Mouse (Mus musculus) cortical plate, adult 2 months (tissue): ENCODE measurements around the gene Ahnak. TPM values are rescaled to one million over a fixed set of nuclear protein-coding genes. Genes with fewer than 3 reads are reported as not detected.
A peak's percentile ranks its signal among the peaks of the same experiment; 100 is the strongest.

Experiments used
- H3K27ac ChIP-seq: fragments of 200-500 bp; 2 replicates; pipeline ENCODE4 v1.5.1; 2012; ENCODE audit warnings: low read length, control low read depth, inconsistent platforms; ENCODE audit not compliant: insufficient read depth
- H3K4me1 ChIP-seq: fragments of 200-500 bp; 2 replicates; pipeline ENCODE4 v1.6.1; 2011; ENCODE audit warnings: low read length; ENCODE audit not compliant: control insufficient read depth, insufficient read depth
- H3K4me3 ChIP-seq: fragments of 200-500 bp; 2 replicates; pipeline ENCODE4 v1.5.1; 2011; ENCODE audit warnings: mild to moderate bottlenecking, low read length, control low read depth; ENCODE audit not compliant: insufficient read depth
- CTCF ChIP-seq: fragments of 200-500 bp; IDR thresholded peaks from 2 replicates; pipeline ENCODE4 v1.5.1; 2011; ENCODE audit warnings: mild to moderate bottlenecking, control low read depth, low read length; ENCODE audit not compliant: insufficient read depth; ENCODE audit errors: extremely low read depth
- POLR2A ChIP-seq: fragments of 200-500 bp; IDR thresholded peaks from 2 replicates; pipeline ENCODE4 v1.6.1; 2011; ENCODE audit warnings: mild to moderate bottlenecking, low read length, control low read depth; ENCODE audit not compliant: insufficient read depth; ENCODE audit errors: extremely low read depth
- polyA plus RNA-seq: library from polyadenylated mRNA; depleted of rRNA; stranded (reverse); fragments of >200 nt; gene quantifications from 2 replicates; pipeline ENCODE4 v1.2.3, GENCODE M21; 2012

Gene Ahnak
- polyA plus RNA-seq, 1 experiment = 7.7 TPM

DNA sequence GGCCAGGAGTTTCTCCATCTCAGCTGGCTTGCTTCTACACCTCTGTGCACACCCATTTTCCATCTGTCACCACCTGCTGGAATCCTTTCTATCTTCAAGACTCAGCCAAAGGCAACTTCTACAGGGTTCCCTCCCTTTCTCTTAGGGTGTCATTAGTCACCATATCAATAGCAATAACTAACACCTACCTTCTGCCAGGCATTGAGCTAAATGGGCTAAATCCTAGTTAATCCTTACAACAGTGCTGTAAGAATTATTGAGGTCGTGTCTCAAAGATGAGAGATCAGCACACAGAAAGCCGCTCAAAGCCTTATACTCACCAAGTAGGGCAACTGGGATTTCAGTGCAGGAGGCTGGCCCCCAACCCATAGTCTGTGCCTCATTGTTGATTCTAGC lies 112.0 kb downstream of the Ahnak start:
- Histone ChIP-seq H3K27ac (no peak overlapping the region), H3K4me3 (no peak overlapping the region), H3K4me1 (no peaks in the 10 kb centered on the region)
- TF ChIP-seq POLR2A (no peak), CTCF (no peak)

DNA sequence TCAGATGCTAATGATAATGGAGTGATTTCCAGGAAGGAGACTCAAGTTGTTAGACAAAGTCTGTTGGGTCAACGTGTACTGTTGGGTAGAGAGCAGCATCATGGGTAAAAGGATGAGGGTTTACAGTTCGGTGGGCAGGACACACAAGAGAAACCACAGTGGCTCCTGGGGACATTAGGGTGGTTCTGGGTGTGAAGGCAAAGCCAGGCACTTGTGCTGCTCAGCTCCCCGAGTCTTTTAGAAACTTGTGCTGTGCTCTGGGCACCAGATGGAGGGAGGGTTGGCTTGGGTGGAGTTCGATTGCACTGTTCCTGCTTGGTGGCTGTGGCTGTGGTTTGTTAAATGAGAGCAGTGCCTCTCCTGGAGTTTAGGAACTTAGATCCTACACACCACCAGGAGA lies 114.9 kb downstream of the Ahnak start:
- H3K4me1 ChIP-seq = no peaks in the 10 kb centered on the region
- no peak overlapping the region for H3K4me3 ChIP-seq
- H3K27ac ChIP-seq = no peak overlapping the region
- no peak for TF ChIP-seq POLR2A
- no peak for TF ChIP-seq CTCF

DNA sequence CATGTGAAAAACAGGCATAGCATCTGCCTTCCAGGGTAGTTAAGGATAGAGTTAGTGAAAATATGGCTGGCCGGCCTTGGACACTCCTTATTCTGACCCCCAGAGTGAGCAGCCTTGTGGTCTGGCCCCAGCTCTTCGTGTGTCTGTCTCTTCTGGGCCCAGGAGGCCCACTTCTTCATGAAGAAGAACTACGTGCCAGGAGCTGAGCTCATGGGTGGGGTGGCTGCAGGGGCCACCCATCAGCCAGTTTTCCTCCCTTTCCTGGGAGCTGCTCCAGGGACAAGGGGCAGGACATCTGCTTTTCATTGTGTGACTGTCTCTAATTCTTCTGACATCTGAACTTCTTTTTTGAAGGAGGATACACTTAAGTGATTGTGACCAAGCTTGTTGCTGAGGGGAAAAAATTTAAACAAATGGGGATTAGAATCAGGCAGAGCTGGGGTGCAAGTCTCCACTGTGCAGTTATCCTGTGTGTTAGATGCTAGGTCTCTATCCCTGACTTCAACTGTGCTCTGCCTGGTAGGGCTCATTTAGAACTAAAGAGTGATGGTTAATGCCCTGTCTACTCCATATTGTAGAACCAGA lies 116.1 kb downstream of the Ahnak start:
- Histone ChIP-seq H3K4me1 (no peaks in the 10 kb centered on the region), H3K27ac (no peak overlapping the region), H3K4me3 (no peak overlapping the region)
- TF ChIP-seq POLR2A = no peak
- no peak for TF ChIP-seq CTCF

DNA sequence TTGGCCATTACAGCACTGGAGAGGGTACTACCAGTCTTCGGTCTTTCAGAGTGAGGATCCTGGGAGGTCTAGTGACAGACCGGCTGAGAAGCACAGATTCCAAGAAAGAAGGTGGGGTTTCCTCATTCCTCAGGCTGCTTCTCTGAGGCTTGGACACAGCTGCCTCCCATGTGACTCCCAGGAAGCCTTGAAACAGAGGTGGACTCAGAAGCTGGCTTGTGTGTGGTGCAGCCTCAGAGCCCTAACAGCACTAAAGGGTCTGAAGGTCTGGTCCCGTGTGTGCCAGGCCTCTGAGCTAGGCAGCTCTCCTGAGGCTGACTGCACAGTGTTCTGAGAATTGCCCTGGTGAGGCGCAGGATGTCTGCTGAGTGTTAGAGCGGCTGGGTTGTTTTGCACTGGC lies 117.0 kb downstream of the Ahnak start:
- Histone ChIP-seq H3K4me1 (no peaks in the 10 kb centered on the region), H3K27ac (no peak overlapping the region), H3K4me3 (no peak overlapping the region)
- TF ChIP-seq CTCF (no peak), POLR2A (no peak)

DNA sequence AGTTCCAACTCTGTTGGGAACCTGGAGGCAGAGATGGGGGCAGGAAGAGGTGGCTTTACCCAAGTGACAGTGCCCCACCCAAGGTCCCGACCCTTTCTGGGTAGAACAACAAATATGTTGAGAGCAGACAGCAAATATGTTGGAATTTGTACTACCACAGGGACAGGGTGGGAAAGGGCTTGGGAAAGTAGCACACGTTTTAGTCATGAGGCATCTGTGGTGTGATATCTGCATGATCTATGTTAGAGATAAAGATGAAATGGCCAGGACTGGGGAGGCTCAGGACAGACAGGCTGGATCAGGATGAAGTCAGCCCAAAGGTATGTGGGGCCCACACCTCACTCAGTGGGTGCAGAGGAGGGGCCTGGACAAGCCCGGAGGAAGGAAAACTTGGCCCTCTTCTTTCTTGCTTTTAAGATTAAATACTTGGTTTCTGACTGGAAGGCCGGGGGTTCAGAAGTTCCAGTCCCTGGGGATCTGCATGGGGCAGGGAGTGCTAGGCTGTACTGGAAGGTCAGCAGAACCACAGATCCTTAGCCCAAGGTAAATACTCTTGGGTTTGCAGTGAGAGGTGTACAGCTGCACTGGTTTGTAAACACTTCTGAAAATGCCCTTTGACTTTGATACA lies 117.8 kb downstream of the Ahnak start:
- Histone ChIP-seq H3K4me1 (no peaks in the 10 kb centered on the region), H3K27ac (no peak overlapping the region), H3K4me3 (no peak overlapping the region)
- TF ChIP-seq POLR2A = no peak
- TF ChIP-seq CTCF = no peak

DNA sequence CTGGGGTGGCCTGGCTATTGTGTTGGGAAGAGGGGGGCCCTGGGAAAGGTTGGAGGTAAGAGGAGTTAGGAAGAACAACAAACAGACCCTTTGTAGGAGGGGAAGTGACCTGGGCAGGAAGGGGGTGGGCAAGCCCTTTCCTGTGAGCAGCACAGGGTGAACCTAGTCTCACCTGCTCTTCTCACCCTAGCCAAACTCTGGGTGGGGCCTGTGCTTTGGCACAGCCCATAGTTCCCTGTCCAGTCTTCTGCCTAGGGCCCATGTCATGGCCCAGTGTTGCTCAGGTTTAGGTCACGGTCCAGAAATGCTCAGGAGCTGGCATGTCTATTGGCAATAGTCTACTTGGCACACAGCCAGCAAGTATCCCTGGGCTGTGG lies 118.3 kb downstream of the Ahnak start:
- TF ChIP-seq POLR2A = no peak
- no peak for TF ChIP-seq CTCF

DNA sequence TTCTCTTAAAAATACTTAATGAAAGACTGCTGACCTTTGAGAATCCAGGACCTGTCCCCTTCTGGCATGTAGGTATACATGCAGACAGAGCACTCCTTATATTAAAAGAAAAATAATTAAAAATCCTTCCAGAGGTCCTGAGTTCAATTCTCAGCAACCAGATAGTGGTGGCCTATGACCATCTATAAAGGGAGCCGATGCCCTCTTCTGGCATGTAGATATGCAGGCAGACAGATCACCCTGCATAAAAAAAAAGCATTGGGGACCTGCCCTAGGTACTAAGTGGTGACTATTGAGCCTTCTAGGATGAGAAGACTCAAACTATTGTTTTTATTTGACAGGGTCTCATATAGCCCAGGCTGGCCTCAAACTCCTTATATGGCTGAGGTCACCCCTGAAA lies 119.5 kb downstream of the Ahnak start:
- Histone ChIP-seq H3K4me1 (no peaks in the 10 kb centered on the region), H3K27ac (no peak overlapping the region), H3K4me3 (no peak overlapping the region)
- TF ChIP-seq POLR2A = no peak
- no peak for TF ChIP-seq CTCF

More for the DNA sequence above, 118.3 kb downstream of the Ahnak start:
- H3K27ac ChIP-seq = no peak overlapping the region
- no peaks in the 10 kb centered on the region for H3K4me1 ChIP-seq
- no peak overlapping the region for H3K4me3 ChIP-seq

DNA sequence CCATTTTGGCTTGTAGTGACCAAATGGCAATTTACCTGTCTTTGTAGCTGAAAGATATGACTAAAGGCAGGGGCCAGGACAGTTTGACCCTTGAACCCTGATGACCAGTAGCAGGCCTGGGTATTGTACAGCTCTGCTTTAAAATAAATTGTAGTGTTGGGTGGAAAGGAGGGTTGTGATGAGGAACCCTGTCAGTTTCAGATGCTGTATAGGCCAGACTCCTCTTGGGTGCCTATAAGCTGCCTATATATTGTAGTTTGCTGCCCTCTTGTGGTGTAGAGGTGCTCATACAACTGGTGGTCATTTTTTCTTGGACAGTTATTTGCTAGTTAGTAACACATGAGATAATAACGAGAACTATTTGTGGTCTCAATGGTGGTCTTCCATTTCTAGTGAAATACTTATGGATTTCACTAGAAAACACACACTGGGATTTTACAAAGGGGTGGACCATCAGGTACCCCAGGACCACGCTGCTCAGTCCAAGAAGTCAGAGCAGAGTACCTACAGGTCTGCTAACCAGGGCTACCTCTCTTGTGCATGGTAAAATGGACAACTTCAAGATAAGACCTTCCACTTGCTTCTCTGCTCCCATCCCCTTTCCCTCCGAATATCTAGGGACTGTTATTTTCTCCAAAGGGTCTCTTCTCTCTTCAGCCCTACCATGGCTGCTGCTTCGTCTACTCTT lies 121.2 kb downstream of the Ahnak start:
- TF ChIP-seq CTCF (peak; percentile 56; the same call in 1 of the 2 replicates), POLR2A (no peak)
- no peak overlapping the region for H3K4me3 ChIP-seq
- H3K27ac ChIP-seq = no peak overlapping the region
- H3K4me1 ChIP-seq = no peaks in the 10 kb centered on the region

DNA sequence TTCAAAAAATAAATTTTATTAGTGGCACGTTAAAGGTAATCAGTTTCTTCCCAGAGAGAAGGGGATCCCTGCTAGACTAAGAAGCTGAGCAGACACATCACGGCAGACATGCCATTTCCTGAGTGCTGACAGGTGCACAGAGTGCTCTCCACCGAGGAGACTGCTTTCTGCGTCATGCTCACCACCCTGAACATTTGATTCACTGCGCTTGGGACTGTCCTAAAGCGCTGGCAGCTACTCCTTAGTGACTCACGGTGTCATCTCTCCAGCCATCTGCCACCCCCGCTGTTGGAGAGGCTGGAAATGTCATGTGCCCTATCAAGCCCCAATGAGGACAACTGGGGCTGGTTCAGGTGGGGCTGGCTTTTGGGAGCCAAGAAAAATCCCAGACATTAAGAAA lies 123.0 kb downstream of the Ahnak start:
- TF ChIP-seq POLR2A = no peak
- no peak for TF ChIP-seq CTCF
- H3K4me3 ChIP-seq = no peak overlapping the region
- no peaks in the 10 kb centered on the region for H3K4me1 ChIP-seq
- H3K27ac ChIP-seq = no peak overlapping the region

DNA sequence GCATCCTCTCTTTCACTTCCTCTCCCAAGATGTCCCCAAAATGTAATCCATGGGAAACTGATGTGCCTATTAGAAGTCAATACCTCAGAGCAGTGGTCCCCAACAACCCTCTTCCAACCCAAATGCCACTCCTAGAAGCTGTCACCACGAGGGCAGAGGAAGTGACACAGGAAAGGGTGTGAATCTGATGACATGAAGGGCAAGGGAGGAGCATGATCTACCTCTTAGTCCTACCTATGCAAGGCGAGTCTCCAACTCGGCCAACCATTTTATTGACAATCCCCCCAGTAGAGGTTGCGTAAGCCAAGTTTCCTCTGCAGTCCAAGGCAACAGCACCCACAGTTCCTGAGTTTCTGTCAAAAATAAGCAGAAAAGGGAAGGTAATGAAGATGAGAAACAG lies 127.2 kb downstream of the Ahnak start:
- Histone ChIP-seq H3K27ac (no peak overlapping the region), H3K4me1 (no peaks in the 10 kb centered on the region), H3K4me3 (no peak overlapping the region)
- TF ChIP-seq CTCF = no peak
- no peak for TF ChIP-seq POLR2A
